Mouse (Mus musculus) urinary bladder, adult 2 months (tissue): ENCODE measurements at regions not wholly inside any gene's neighbourhood (a gene's known extent, or its start where the extent isn't known, plus 50 kb on each side); places are given as distances from the start of the nearest gene placed in this dataset.
A peak's percentile ranks its signal among the peaks of the same experiment; 100 is the strongest.

ENCODE experiments used
- DNase-seq: peaks from one replicate; pipeline ENCODE4 v3.0.0; 2022; ENCODE audit warnings: low spot score

- DNase-seq = no peak
Measured at GRCm38 (mm10) chr5:46488140-46488942, 630.9 kb upstream of the Lcorl start.

GRCm38 (mm10) chr5:46486740-46487326, 629.4 kb upstream of the Lcorl start:
- no peak for DNase-seq

GRCm38 (mm10) chr5:46456356-46456755, 598.9 kb upstream of the Lcorl start:
- DNase-seq = no peak

- no peak for DNase-seq
Measured at GRCm38 (mm10) chr5:46448274-46448673, 590.9 kb upstream of the Lcorl start.

- no peak for DNase-seq
Measured at GRCm38 (mm10) chr5:46445844-46446243, 588.4 kb upstream of the Lcorl start.

GRCm38 (mm10) chr5:46445122-46445521, 587.7 kb upstream of the Lcorl start:
- DNase-seq = no peak

GRCm38 (mm10) chr5:46443805-46444340, 586.5 kb upstream of the Lcorl start:
- no peak for DNase-seq

GRCm38 (mm10) chr5:46442600-46443248, 585.3 kb upstream of the Lcorl start:
- no peak for DNase-seq

- DNase-seq = no peak
Measured at GRCm38 (mm10) chr5:46441716-46442115, 584.3 kb upstream of the Lcorl start.

- DNase-seq = no peak
Measured at GRCm38 (mm10) chr5:46431644-46432367, 574.4 kb upstream of the Lcorl start.

GRCm38 (mm10) chr5:46422738-46423137, 565.3 kb upstream of the Lcorl start:
- no peak for DNase-seq

GRCm38 (mm10) chr5:46406969-46407368, 549.6 kb upstream of the Lcorl start:
- no peak for DNase-seq

GRCm38 (mm10) chr5:46406404-46406803, 549.0 kb upstream of the Lcorl start:
- no peak for DNase-seq

GRCm38 (mm10) chr5:46386591-46386990, 529.2 kb upstream of the Lcorl start:
- DNase-seq = no peak

- no peak for DNase-seq
Measured at GRCm38 (mm10) chr5:46367328-46367727, 509.9 kb upstream of the Lcorl start.

- no peak for DNase-seq
Measured at GRCm38 (mm10) chr5:46363661-46364060, 506.2 kb upstream of the Lcorl start.

- DNase-seq = no peak
Measured at GRCm38 (mm10) chr5:46361637-46362036, 504.2 kb upstream of the Lcorl start.

- no peak for DNase-seq
Measured at GRCm38 (mm10) chr5:46348448-46348847, 491.0 kb upstream of the Lcorl start.

- peak; percentile 42 for DNase-seq
Measured at GRCm38 (mm10) chr5:46347368-46348083, 490.1 kb upstream of the Lcorl start.

- no peak for DNase-seq
Measured at GRCm38 (mm10) chr5:46338461-46338860, 481.0 kb upstream of the Lcorl start.

GRCm38 (mm10) chr5:46330880-46331279, 473.5 kb upstream of the Lcorl start:
- DNase-seq = no peak
